Mouse (Mus musculus): ENCODE results near the gene Tor1aip2.
A peak's percentile ranks its signal among the peaks of the same experiment; 100 is the strongest.
"Not testable (repeated sequence)": the region's sequence is repeated elsewhere in the genome, so short reads cannot be mapped to it uniquely, and the experiment has no call there.

Gene Tor1aip2

GRCm38 (mm10) chr1:156035269-156035929 is at the start of gene Tor1aip2:
TSS of gene Tor1aip2 (plus strand) at chr1:156035403.
- DNase-seq (ENCODE audit: low read depth, low spot score) = no peak

- no peak for DNase-seq (ENCODE audit: low read depth, low spot score)
Observed at GRCm38 (mm10) chr1:155987625-155988024, 47.6 kb upstream of the Tor1aip2 start.

- DNase-seq (ENCODE audit: low read depth, low spot score) = no peak
Observed at GRCm38 (mm10) chr1:155989387-155989786, 45.8 kb upstream of the Tor1aip2 start.

- no peak for DNase-seq (ENCODE audit: low read depth, low spot score)
Observed at GRCm38 (mm10) chr1:155990391-155990790, 44.8 kb upstream of the Tor1aip2 start.

- DNase-seq (ENCODE audit: low read depth, low spot score) = no peak
Observed at GRCm38 (mm10) chr1:155994524-155994923, 40.7 kb upstream of the Tor1aip2 start.

GRCm38 (mm10) chr1:155995612-155996011 is 39.6 kb upstream of the Tor1aip2 start:
- no peak for DNase-seq (ENCODE audit: low read depth, low spot score)

- no peak for DNase-seq (ENCODE audit: low read depth, low spot score)
Observed at GRCm38 (mm10) chr1:156002366-156002765, 32.8 kb upstream of the Tor1aip2 start.

GRCm38 (mm10) chr1:156003201-156003935 is 31.8 kb upstream of the Tor1aip2 start:
- no peak for DNase-seq (ENCODE audit: low read depth, low spot score)

- no peak for DNase-seq (ENCODE audit: low read depth, low spot score)
Observed at GRCm38 (mm10) chr1:156005906-156006305, 29.3 kb upstream of the Tor1aip2 start.

- no peak for DNase-seq (ENCODE audit: low read depth, low spot score)
Observed at GRCm38 (mm10) chr1:156009003-156009402, 26.2 kb upstream of the Tor1aip2 start.

- DNase-seq (ENCODE audit: low read depth, low spot score) = no peak
Observed at GRCm38 (mm10) chr1:156019800-156020199, 15.4 kb upstream of the Tor1aip2 start.

GRCm38 (mm10) chr1:156020402-156020801 is 14.8 kb upstream of the Tor1aip2 start:
- DNase-seq (ENCODE audit: low read depth, low spot score) = no peak

GRCm38 (mm10) chr1:156024831-156025503 is 10.2 kb upstream of the Tor1aip2 start:
- peak; percentile 58 for DNase-seq (ENCODE audit: low read depth, low spot score)

GRCm38 (mm10) chr1:156027849-156028248 is 7.4 kb upstream of the Tor1aip2 start:
- DNase-seq (ENCODE audit: low read depth, low spot score) = no peak

GRCm38 (mm10) chr1:156028340-156028975 is 6.7 kb upstream of the Tor1aip2 start:
- DNase-seq (ENCODE audit: low read depth, low spot score) = no peak

GRCm38 (mm10) chr1:156033921-156034320 is 1.3 kb upstream of the Tor1aip2 start:
- no peak for DNase-seq (ENCODE audit: low read depth, low spot score)

- no peak for DNase-seq (ENCODE audit: low read depth, low spot score)
Observed at GRCm38 (mm10) chr1:156034661-156035060, 542 bp upstream of the Tor1aip2 start.

GRCm38 (mm10) chr1:156035930-156036737 is 931 bp downstream of the Tor1aip2 start, which contains the start of gene Tor1aip1:
TSS of gene Tor1aip1 (minus strand) at chr1:156036480.
- DNase-seq (ENCODE audit: low read depth, low spot score) = peak; percentile 98

GRCm38 (mm10) chr1:156037144-156037583 is 2.0 kb downstream of the Tor1aip2 start:
- no peak for DNase-seq (ENCODE audit: low read depth, low spot score)

GRCm38 (mm10) chr1:156039989-156040388 is 4.8 kb downstream of the Tor1aip2 start:
- not testable (repeated sequence) for DNase-seq (ENCODE audit: low read depth, low spot score)
